Comparison of ENCODE assay signal across 12 mouse cellular contexts in the genomic region with DNA sequence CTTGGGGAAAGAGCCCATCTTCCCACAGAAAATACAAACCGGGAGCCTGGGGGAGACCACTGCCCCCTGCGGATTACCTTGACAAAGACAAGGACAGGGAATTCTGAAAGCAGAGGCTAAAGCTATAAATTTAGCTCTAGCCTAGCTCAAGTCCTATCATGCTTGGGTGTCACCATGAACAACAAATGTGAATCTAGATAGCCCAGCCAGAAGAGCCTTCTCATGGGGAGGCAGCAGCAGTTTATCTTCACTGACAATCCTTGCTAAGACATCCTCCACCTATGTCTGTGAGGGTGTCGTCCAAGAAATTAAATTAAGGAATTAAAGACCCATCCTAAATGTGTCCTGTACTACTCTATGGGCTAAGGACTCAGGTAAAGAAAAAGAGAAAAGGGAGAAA.
A peak's percentile ranks its signal among the peaks of the same experiment; 100 is the strongest.
DNase-seq lines count a peak whose midpoint lies in the region; ATAC-seq lines count a peak whose summit lies in the region.
"Had no signal": no experiment of that assay in that cellular context is flagged by ENCODE, and none has a peak within 500 bp of the region (broad histone marks: within the 10 kb centered on the region; RNA-seq: fewer than 3 reads in every experiment).

No protein-coding gene starts in this region.

- DNase-seq in c-Kit-positive CD71-positive TER-119-positive erythroid progenitor cells, embryonic 14.5 days (ENCODE audit: low spot score) = peak; percentile 4
- peak; percentile 10 for DNase-seq in hindbrain, embryonic 10.5 days (ENCODE audit: low spot score)
- no peak for DNase-seq in lung, postnatal 36 days
- DNase-seq in right cerebral cortex, adult 18-20 months = no peak
- DNase-seq in layer of hippocampus, postnatal 25 days (ENCODE audit: extremely low spot score in 1 of 2, low spot score in 1 of 2) = no peak
- DNase-seq: B cell, adult 2 months; kidney, adult 8-10 months; thymus, postnatal 14 days had no signal

- H3K36me3 ChIP-seq in kidney, embryonic 15.5 days = peaks cover 23% of the 10 kb centered on the region
- H3K36me3 ChIP-seq in kidney, embryonic 14.5 days (ENCODE audit: control insufficient read depth, insufficient read depth, low read length) = peaks cover 8% of the 10 kb centered on the region
- H3K36me3 ChIP-seq in hindbrain, embryonic 10.5 days = peaks cover 20% of the 10 kb centered on the region
- peaks cover 2% of the 10 kb centered on the region; the same call in 1 of the 2 replicates for H3K36me3 ChIP-seq in midbrain, embryonic 12.5 days

- WGBS in kidney, embryonic 15.5 days = 29% methylated on average over 3 of the region's 3 CpGs
- WGBS in kidney, embryonic 14.5 days = 25% methylated on average over 3 of the region's 3 CpGs
- WGBS in hindbrain, embryonic 10.5 days = 27% methylated on average over 3 of the region's 3 CpGs
- WGBS in midbrain, embryonic 12.5 days = 22% methylated on average over 3 of the region's 3 CpGs

- H3K9ac ChIP-seq in kidney, embryonic 15.5 days = no peak overlapping the region
- no peak overlapping the region for H3K9ac ChIP-seq in kidney, embryonic 14.5 days (ENCODE audit: low read depth, low read length)
- no peak overlapping the region for H3K9ac ChIP-seq in midbrain, embryonic 12.5 days (replicated peaks)
- H3K9ac ChIP-seq: liver, embryonic 15.5 days had no signal

- H3K4me3 ChIP-seq in kidney, embryonic 15.5 days (replicated peaks) = no peak overlapping the region
- H3K4me3 ChIP-seq in kidney, embryonic 14.5 days (ENCODE audit: low read length) = no peak overlapping the region
- peak overlapping the region; percentile 11; the same call in 1 of the 2 replicates for H3K4me3 ChIP-seq in hindbrain, embryonic 10.5 days
- H3K4me3 ChIP-seq in midbrain, embryonic 12.5 days = no peak overlapping the region
- H3K4me3 ChIP-seq: liver, embryonic 15.5 days had no signal

- H3K4me2 ChIP-seq in kidney, embryonic 15.5 days = no peak overlapping the region
- H3K4me2 ChIP-seq in kidney, embryonic 14.5 days (replicated peaks; ENCODE audit: low read depth, low read length) = no peak overlapping the region
- no peak overlapping the region for H3K4me2 ChIP-seq in midbrain, embryonic 12.5 days (replicated peaks)
- H3K4me2 ChIP-seq: liver, embryonic 15.5 days had no signal

- no peak for ATAC-seq in kidney, embryonic 15.5 days (replicated peaks; ENCODE audit: low FRiP score)
- ATAC-seq in kidney, embryonic 14.5 days (ENCODE audit: low FRiP score, low TSS enrichment) = no peak
- ATAC-seq in midbrain, embryonic 12.5 days (ENCODE audit: low FRiP score, low read depth) = no peak

- H3K9me3 ChIP-seq in kidney, embryonic 15.5 days (replicated peaks) = no peaks in the 10 kb centered on the region
- H3K9me3 ChIP-seq in kidney, embryonic 14.5 days (ENCODE audit: control insufficient read depth, low read length) = no peaks in the 10 kb centered on the region
- no peaks in the 10 kb centered on the region for H3K9me3 ChIP-seq in hindbrain, embryonic 10.5 days
- H3K9me3 ChIP-seq in midbrain, embryonic 12.5 days = no peaks in the 10 kb centered on the region
- H3K9me3 ChIP-seq: liver, embryonic 15.5 days had no signal

- H3K4me1 ChIP-seq in kidney, embryonic 15.5 days = peaks cover 7% of the 10 kb centered on the region
- no peaks in the 10 kb centered on the region for H3K4me1 ChIP-seq in kidney, embryonic 14.5 days (ENCODE audit: control insufficient read depth, insufficient read depth, low read length)
- peaks cover 17% of the 10 kb centered on the region for H3K4me1 ChIP-seq in hindbrain, embryonic 10.5 days (replicated peaks)
- peaks cover 14% of the 10 kb centered on the region for H3K4me1 ChIP-seq in midbrain, embryonic 12.5 days

- 0 out of 2 replicates have a peak overlapping the region, but pooled peaks have one; percentile 41 for H3K27ac ChIP-seq in kidney, embryonic 15.5 days
- no peak overlapping the region for H3K27ac ChIP-seq in kidney, embryonic 14.5 days (ENCODE audit: low read depth, low read length)
- peak overlapping the region; percentile 77 for H3K27ac ChIP-seq in hindbrain, embryonic 10.5 days
- H3K27ac ChIP-seq in midbrain, embryonic 12.5 days (replicated peaks) = peak overlapping the region; percentile 62
- H3K27ac ChIP-seq: liver, embryonic 15.5 days had no signal

- no peaks in the 10 kb centered on the region for H3K27me3 ChIP-seq in kidney, embryonic 15.5 days
- no peaks in the 10 kb centered on the region for H3K27me3 ChIP-seq in kidney, embryonic 14.5 days (ENCODE audit: control insufficient read depth, insufficient read depth, low read length)
- H3K27me3 ChIP-seq in hindbrain, embryonic 10.5 days (ENCODE audit: insufficient read depth, poor library complexity, severe bottlenecking) = no peaks in the 10 kb centered on the region
- H3K27me3 ChIP-seq in midbrain, embryonic 12.5 days = no peaks in the 10 kb centered on the region
- H3K27me3 ChIP-seq: liver, embryonic 15.5 days had no signal

Comparison
In these comparisons a context has a peak if more than half of its experiments do, and no peak if none do; other contexts are left out.
1. DNase-seq: peak in c-Kit-positive CD71-positive TER-119-positive erythroid progenitor cells, embryonic 14.5 days (single experiment) and hindbrain, embryonic 10.5 days (single experiment); none in lung, postnatal 36 days (single experiment), right cerebral cortex, adult 18-20 months (single experiment) and layer of hippocampus, postnatal 25 days (0 of 2).